Mouse (Mus musculus): Measurements from ENCODE around the gene Trhr2. TPM values are rescaled to one million over a fixed set of nuclear protein-coding genes. Genes with fewer than 3 reads are reported as not detected.

The Trhr2 gene
- polyA plus RNA-seq, 1 experiment from 2014 or later: not detected

DNA sequence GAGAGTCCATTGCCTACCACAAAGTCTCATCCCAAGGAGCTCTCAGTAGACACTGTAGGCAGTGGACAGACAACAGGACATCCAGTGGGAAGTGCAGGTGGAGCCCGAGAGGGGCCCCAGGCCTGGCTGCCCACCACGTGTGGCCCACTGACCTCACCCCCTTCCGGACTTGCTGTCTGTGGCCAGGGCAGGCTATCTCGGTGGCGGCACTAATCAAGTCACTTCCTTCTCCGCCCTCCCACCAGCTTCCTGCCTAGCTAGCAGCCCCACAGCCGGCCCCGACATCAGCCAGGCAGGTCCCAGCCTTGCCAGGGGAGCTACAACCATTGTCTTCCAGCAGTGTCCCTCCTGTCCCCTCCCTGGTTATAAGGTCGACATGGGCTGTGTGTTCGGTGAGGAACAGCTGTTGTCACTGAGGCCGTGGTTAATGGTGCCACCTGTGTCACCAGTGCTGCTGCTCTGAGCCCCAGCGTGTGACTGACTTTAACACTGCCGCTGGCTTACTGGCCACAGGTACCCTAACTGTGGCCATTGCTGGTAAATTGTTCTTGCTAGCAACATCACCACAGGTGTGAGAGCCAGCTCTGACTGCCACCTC lies 45.5 kb downstream of the Trhr2 start:
- 24% methylated on average over 13 of the region's 13 CpGs for WGBS (ENCODE audit: insufficient replicate concordance)
- peaks cover 100% of the 10 kb centered on the region for H3K4me1 ChIP-seq
- H3K4me2 ChIP-seq: peak overlapping the region; percentile 34
- ATAC-seq: no peak
- no peak overlapping the region for H3K4me3 ChIP-seq
- no peaks in the 10 kb centered on the region for H3K27me3 ChIP-seq (replicated peaks)
- no peaks in the 10 kb centered on the region for H3K9me3 ChIP-seq (replicated peaks)
- H3K9ac ChIP-seq: peak overlapping the region; percentile 76
- H3K27ac ChIP-seq: peak overlapping the region; percentile 97
- H3K36me3 ChIP-seq: peaks cover 100% of the 10 kb centered on the region

DNA sequence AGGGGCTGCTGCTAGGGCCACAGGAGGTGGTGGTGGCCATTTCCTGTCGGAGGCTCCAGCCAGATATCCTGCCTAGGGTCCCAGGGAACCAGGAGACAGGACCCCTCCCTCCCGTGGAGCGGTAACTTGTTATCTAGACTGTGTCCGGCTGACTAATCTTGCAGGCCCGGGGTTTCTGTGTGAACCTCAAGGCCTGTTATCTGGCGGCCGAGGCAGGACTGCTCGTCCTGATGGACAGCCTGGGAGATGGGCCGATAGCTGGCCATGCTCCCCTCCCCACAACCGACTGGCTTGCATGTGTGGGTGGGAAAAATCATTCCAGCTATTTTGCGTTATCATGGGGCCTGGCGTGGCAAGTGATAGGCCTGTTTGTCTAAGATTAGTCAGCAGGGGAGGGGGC lies 47.2 kb downstream of the Trhr2 start:
- Histone ChIP-seq H3K27ac (peak overlapping the region; percentile 97), H3K36me3 (peaks cover 98% of the 10 kb centered on the region), H3K4me2 (peak overlapping the region; percentile 49), H3K9ac (peak overlapping the region; percentile 76), H3K9me3 (replicated peaks) (no peaks in the 10 kb centered on the region), H3K4me1 (peaks cover 100% of the 10 kb centered on the region), H3K27me3 (replicated peaks) (no peaks in the 10 kb centered on the region), H3K4me3 (peak overlapping the region; percentile 4; the same call in 1 of the 2 replicates)
- ATAC-seq: peak; percentile 61
- 4% methylated on average over 12 of the region's 12 CpGs for WGBS (ENCODE audit: insufficient replicate concordance)

DNA sequence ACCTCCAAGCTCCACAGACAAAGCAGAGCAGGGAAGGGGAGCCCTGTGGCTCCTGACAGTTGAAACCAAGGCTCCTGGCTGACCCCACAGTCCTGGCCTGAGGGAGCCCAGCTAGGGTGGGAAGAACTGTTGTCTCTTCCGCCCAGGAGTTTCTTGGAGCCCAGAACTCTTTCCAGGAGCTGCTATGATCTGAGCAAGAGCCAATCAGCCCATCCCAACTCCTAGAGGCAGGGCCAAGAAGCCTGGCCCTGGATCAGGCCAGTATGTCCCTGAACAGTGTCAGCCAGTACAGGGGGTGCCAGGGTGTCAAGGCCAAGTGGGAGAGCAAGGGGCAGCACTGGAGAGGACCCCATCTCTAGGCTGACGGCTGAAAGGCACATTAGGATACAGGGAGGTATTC lies 48.0 kb downstream of the Trhr2 start:
- Histone ChIP-seq H3K9ac (peak overlapping the region; percentile 76), H3K4me1 (peaks cover 100% of the 10 kb centered on the region), H3K36me3 (peaks cover 98% of the 10 kb centered on the region), H3K4me2 (peak overlapping the region; percentile 49), H3K27me3 (replicated peaks) (no peaks in the 10 kb centered on the region), H3K27ac (peak overlapping the region; percentile 97), H3K4me3 (no peak overlapping the region), H3K9me3 (replicated peaks) (no peaks in the 10 kb centered on the region)
- ATAC-seq: no peak
- WGBS (ENCODE audit: insufficient replicate concordance): 35% methylated on average over 2 of the region's 2 CpGs

DNA sequence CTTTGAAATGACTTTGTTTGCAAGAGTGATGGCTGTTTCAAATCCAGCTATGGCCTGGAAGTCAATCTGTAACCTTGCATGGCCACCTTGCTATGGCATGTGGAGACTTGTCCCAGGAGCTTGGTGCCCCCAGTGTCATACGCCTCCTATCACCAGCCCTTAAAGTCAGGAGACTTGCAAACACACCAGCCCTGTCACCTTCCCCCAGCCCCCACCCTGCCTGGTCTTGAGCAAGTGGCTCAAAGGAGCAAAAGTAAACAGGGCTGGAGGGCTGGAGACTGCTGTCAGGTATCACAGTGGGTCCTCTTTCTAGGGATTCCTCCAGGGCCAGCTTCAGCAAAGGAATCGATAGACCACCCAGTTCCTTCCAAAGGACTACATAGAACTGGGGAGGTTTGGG lies 49.4 kb downstream of the Trhr2 start:
- H3K9ac ChIP-seq: peak overlapping the region; percentile 76
- H3K4me2 ChIP-seq: peak overlapping the region; percentile 49
- H3K4me3 ChIP-seq: no peak overlapping the region
- H3K27ac ChIP-seq: peak overlapping the region; percentile 97
- peaks cover 100% of the 10 kb centered on the region for H3K4me1 ChIP-seq
- H3K9me3 ChIP-seq (replicated peaks): no peaks in the 10 kb centered on the region
- WGBS (ENCODE audit: insufficient replicate concordance): 83% methylated on average over 2 of the region's 2 CpGs
- H3K36me3 ChIP-seq: peaks cover 98% of the 10 kb centered on the region
- no peak for ATAC-seq
- H3K27me3 ChIP-seq (replicated peaks): no peaks in the 10 kb centered on the region

DNA sequence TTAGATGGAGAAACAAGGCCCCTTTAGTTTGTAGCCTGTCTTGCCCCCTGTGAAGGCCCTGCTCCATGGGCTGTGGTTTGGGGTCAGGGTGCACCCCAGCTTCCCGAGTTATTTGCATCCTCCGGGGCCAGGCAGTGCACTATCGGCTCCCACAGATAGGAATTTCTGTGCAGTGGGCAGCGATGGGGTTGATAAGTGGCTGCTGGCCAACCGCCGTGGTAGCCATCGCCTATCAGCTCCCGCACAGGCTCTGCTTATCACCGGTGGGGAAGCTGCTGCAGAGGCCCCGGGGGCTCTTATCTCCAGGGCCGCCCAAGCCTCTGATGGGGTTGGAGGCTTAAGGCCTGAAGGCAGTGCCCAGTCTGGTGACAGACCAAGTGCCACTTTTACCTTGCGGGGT lies 51.3 kb downstream of the Trhr2 start:
- peak; percentile 87 for ATAC-seq
- no peaks in the 10 kb centered on the region for H3K9me3 ChIP-seq (replicated peaks)
- WGBS (ENCODE audit: insufficient replicate concordance): 1% methylated on average over 12 of the region's 12 CpGs
- H3K9ac ChIP-seq: peak overlapping the region; percentile 76
- peak overlapping the region; percentile 64 for H3K4me2 ChIP-seq
- H3K4me1 ChIP-seq: peaks cover 100% of the 10 kb centered on the region
- H3K27ac ChIP-seq: peak overlapping the region; percentile 97
- H3K36me3 ChIP-seq: peaks cover 98% of the 10 kb centered on the region
- no peaks in the 10 kb centered on the region for H3K27me3 ChIP-seq (replicated peaks)
- H3K4me3 ChIP-seq: peak overlapping the region; percentile 31

DNA sequence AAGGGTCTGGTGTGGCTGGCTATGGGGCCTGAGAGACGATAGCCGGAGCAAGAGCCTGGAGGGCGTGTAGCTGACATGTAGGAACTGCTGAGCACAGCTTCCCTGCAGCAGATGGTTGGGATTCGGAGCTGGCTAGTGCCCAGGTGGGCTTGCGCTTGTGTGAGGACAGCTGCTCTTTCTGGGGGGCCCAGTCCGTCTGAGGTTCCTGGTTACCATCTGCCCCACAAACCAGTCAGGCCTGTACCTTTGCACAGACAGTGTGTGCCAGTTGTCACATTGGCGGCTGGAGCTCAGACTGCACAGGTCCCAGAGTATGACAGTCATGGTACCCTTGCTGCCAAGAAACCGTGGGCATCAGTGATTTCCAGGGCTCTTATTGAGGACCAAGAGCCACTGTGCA lies 52.7 kb downstream of the Trhr2 start:
- Histone ChIP-seq H3K9ac (peak overlapping the region; percentile 71), H3K27ac (peak overlapping the region; percentile 97), H3K4me3 (no peak overlapping the region), H3K27me3 (replicated peaks) (no peaks in the 10 kb centered on the region), H3K36me3 (peaks cover 96% of the 10 kb centered on the region), H3K9me3 (replicated peaks) (no peaks in the 10 kb centered on the region), H3K4me2 (peak overlapping the region; percentile 64), H3K4me1 (peaks cover 100% of the 10 kb centered on the region)
- WGBS (ENCODE audit: insufficient replicate concordance): 70% methylated on average over 8 of the region's 8 CpGs
- no peak for ATAC-seq

Other genes with a start within 250 kb of the Trhr2 start
- gene Zfpm1, start 78.6 kb downstream of the Trhr2 start, polyA plus RNA-seq (2016; fragmentation: Nextera tagmentation; extraction: Ambion mirVana): 27.6 and 28.4 TPM in 2 replicates
- gene Zc3h18, start 15.9 kb upstream of the Trhr2 start, polyA plus RNA-seq (2016; fragmentation: Nextera tagmentation; extraction: Ambion mirVana): 48.7 and 49.1 TPM in 2 replicates
- gene Il17c, start 61.3 kb upstream of the Trhr2 start, polyA plus RNA-seq (2016; fragmentation: Nextera tagmentation; extraction: Ambion mirVana): not detected in 2 replicates
- 149 and 160 TPM in 2 replicates for gene Cyba, start 72.2 kb upstream of the Trhr2 start, polyA plus RNA-seq (2016; fragmentation: Nextera tagmentation; extraction: Ambion mirVana)
- gene Mvd, start 82.7 kb upstream of the Trhr2 start, polyA plus RNA-seq (2016; fragmentation: Nextera tagmentation; extraction: Ambion mirVana): 29.3 and 31.4 TPM in 2 replicates
- 0.18 and 0.36 TPM in 2 replicates for gene Snai3, start 100.0 kb upstream of the Trhr2 start, polyA plus RNA-seq (2016; fragmentation: Nextera tagmentation; extraction: Ambion mirVana)
- 16.6 and 17.3 TPM in 2 replicates for gene Rnf166, start 115.3 kb upstream of the Trhr2 start, polyA plus RNA-seq (2016; fragmentation: Nextera tagmentation; extraction: Ambion mirVana)
- 37.1 and 38.7 TPM in 2 replicates for gene Ctu2, start 115.4 kb upstream of the Trhr2 start, polyA plus RNA-seq (2016; fragmentation: Nextera tagmentation; extraction: Ambion mirVana)
- gene Piezo1, start 190.6 kb upstream of the Trhr2 start, polyA plus RNA-seq (2016; fragmentation: Nextera tagmentation; extraction: Ambion mirVana): 21.7 and 24.4 TPM in 2 replicates
- 65.7 and 66.8 TPM in 2 replicates for gene Cdt1, start 207.3 kb upstream of the Trhr2 start, polyA plus RNA-seq (2016; fragmentation: Nextera tagmentation; extraction: Ambion mirVana)
- gene Aprt, start 216.2 kb upstream of the Trhr2 start, polyA plus RNA-seq (2016; fragmentation: Nextera tagmentation; extraction: Ambion mirVana): 226 and 253 TPM in 2 replicates